Mouse (Mus musculus): ENCODE measurements at regions not wholly inside any gene's neighbourhood (a gene's known extent, or its start where the extent isn't known, plus 50 kb on each side); places are given as distances from the start of the nearest gene placed in this dataset.

GRCm38 (mm10) chr8:103391359-103391758 is 605.9 kb upstream of the Cdh11 start:
- TF ChIP-seq CTCF (IDR thresholded peaks at IDR 0.05; ENCODE audit: low read depth, low read length) (no peak), TAL1 (conservative IDR thresholded peaks at IDR 0.05; ENCODE audit: low read depth, low read length) (no peak)

Data from G1E (cell line).